In the genomic region with DNA sequence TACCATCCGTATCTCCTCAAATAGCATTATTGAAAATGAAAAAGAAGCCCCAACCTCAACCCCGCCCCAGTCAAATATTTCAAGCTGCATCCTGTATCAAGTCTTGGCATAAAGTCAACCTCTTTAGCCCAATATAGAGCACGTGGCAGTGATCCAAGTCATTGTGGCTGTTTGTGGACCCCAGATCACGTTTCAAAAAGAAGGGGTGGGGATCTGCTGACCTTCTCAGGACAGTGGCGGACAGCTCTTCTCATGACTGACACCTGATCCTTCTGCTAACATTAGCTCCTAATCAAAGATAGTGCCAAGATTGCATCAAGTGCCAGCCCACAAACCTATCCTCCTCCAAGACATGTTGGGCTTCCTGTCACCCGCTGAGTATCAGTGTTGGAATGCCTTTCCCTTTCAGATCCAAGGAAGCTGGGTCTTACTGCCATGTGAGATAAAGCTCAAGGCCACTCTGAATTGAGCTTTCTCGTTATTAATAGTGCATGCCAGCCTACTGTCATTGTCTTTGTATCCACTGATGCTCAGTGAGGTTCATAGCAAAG, we compare ENCODE assay signal across 9 mouse cellular contexts. TPM values are rescaled to one million over a fixed set of nuclear protein-coding genes. Genes with fewer than 3 reads are reported as not detected.
A peak's percentile ranks its signal among the peaks of the same experiment; 100 is the strongest.
DNase-seq lines count a peak whose midpoint lies in the region; ATAC-seq and TF ChIP-seq lines count a peak whose summit lies in the region.
"Had no signal": no experiment of that assay in that cellular context is flagged by ENCODE, and none has a peak within 500 bp of the region (broad histone marks: within the 10 kb centered on the region; RNA-seq: fewer than 3 reads in every experiment).

No protein-coding gene starts in this region.

- WGBS in forebrain, postnatal 0 days, result 71% methylated on average over 7 of the region's 7 CpGs
- WGBS in midbrain, embryonic 10.5 days, result 78% methylated on average over 7 of the region's 7 CpGs

- H3K4me1 ChIP-seq in forebrain, postnatal 0 days (ENCODE audit: insufficient read depth), result no peaks in the 10 kb centered on the region
- peaks cover 5% of the 10 kb centered on the region for H3K4me1 ChIP-seq in midbrain, embryonic 10.5 days

- no peak for TF ChIP-seq CTCF in forebrain, postnatal 0 days (IDR thresholded peaks at IDR 0.05; ENCODE audit: low read depth)

- no peak for ATAC-seq in erythroblast, adult 5-6 weeks (replicated peaks; ENCODE audit: low FRiP score, poor library complexity, severe bottlenecking)
- no peak for ATAC-seq in forebrain, postnatal 0 days
- ATAC-seq in monocyte, adult 5-6 weeks (replicated peaks; ENCODE audit: insufficient number of reproducible peaks, low FRiP score, low TSS enrichment, poor library complexity, severe bottlenecking), result no peak

- no peak overlapping the region for H3K4me2 ChIP-seq in forebrain, postnatal 0 days (ENCODE audit: low read depth)

- H3K9me3 ChIP-seq in forebrain, postnatal 0 days (ENCODE audit: low read length), result no peaks in the 10 kb centered on the region
- no peaks in the 10 kb centered on the region for H3K9me3 ChIP-seq in midbrain, embryonic 10.5 days (replicated peaks)

- intact Hi-C loops in heart, postnatal 36 days (cut with DNase I), result loop anchor here (5.0 kb wide), 3 partner anchors 157 to 517 kb away; no protein-coding TSS in a partner anchor

- no peak overlapping the region for H3K27ac ChIP-seq in forebrain, postnatal 0 days (ENCODE audit: low read depth, low read length)
- no peak overlapping the region for H3K27ac ChIP-seq in midbrain, embryonic 10.5 days (replicated peaks)
- H3K27ac ChIP-seq: macrophage had no signal

- DNase-seq in 416B (ENCODE audit: low read depth), result peak; percentile 97
- DNase-seq in gastrocnemius, adult 18-20 months (ENCODE audit: low spot score), result peak; percentile 65
- peak; percentile 47 to 58 for DNase-seq in heart, postnatal 36 days
- peak; percentile 11 to 29 for DNase-seq in lung, adult 18-20 months
- DNase-seq in forebrain, postnatal 0 days, result no peak
- DNase-seq in midbrain, embryonic 10.5 days (ENCODE audit: low spot score), result no peak

- no peaks in the 10 kb centered on the region for H3K27me3 ChIP-seq in forebrain, postnatal 0 days (ENCODE audit: insufficient read depth, low read length)
- H3K27me3 ChIP-seq in midbrain, embryonic 10.5 days (ENCODE audit: low read depth, poor library complexity, severe bottlenecking), result no peaks in the 10 kb centered on the region

- H3K4me3 ChIP-seq in forebrain, postnatal 0 days (ENCODE audit: low read depth, low read length), result no peak overlapping the region
- H3K4me3 ChIP-seq in midbrain, embryonic 10.5 days, result no peak overlapping the region

- no peaks in the 10 kb centered on the region for H3K36me3 ChIP-seq in forebrain, postnatal 0 days (ENCODE audit: insufficient read depth)
- no peaks in the 10 kb centered on the region for H3K36me3 ChIP-seq in midbrain, embryonic 10.5 days

- H3K9ac ChIP-seq in forebrain, postnatal 0 days, result no peak overlapping the region

RNA-seq across cellular contexts. Expression of a gene that starts 18.6 kb away (rescaled TPM):
- total RNA-seq in gastrocnemius, adult 18-20 months (2021), result under 1 TPM; 0.02 TPM
- under 1 TPM; 0.05 to 0.06 TPM for total RNA-seq in heart, postnatal 36 days (2021)
- not detected in 2 replicates for total RNA-seq in erythroblast, adult 5-6 weeks (2015; ENCODE audit: low replicate concordance)
- 0.14 and 0.17 TPM in 2 replicates for total RNA-seq in erythroblast, adult 5-6 weeks (2017; ENCODE audit: low replicate concordance)
- 0.43 and 0.46 TPM in 2 replicates for total RNA-seq in forebrain, postnatal 0 days (2014; rRNA removed)
- polyA plus RNA-seq in forebrain, postnatal 0 days (2015; fragmentation: Nextera tagmentation; extraction: Ambion mirVana), result 0.11 and 0.21 TPM in 2 replicates
- total RNA-seq in monocyte, adult 5-6 weeks (2017), result not detected in 3 replicates
- polyA plus RNA-seq in midbrain, embryonic 10.5 days (2016; fragmentation: Nextera tagmentation; extraction: Ambion mirVana), result 0.01 TPM in 1 of 2 replicates, not detected in the other
- polyA plus RNA-seq: macrophage had no signal

Comparison
In these comparisons a context has a peak if more than half of its experiments do, and no peak if none do; other contexts are left out.
1. DNase-seq: peak in 416B (single experiment), gastrocnemius, adult 18-20 months (single experiment), heart, postnatal 36 days (2 of 2) and lung, adult 18-20 months (2 of 2); none in forebrain, postnatal 0 days (single experiment) and midbrain, embryonic 10.5 days (single experiment).